Mouse (Mus musculus) kidney, embryonic 14.5 days (tissue): ENCODE measurements at regions not wholly inside any gene's neighbourhood (a gene's known extent, or its start where the extent isn't known, plus 50 kb on each side); places are given as distances from the start of the nearest gene placed in this dataset.

Source experiments
- ATAC-seq: fragments of 200-750 bp; cut with Nextera tagmentation; 2 replicates; pipeline ENCODE4 v1.8.0; 2017; ENCODE audit warnings: moderate number of reproducible peaks, mild to moderate bottlenecking, moderate TSS enrichment, moderate library complexity; ENCODE audit not compliant: low FRiP score, low TSS enrichment
- H3K27ac ChIP-seq: fragments of 300-500 bp; sonication (generic); 2 replicates; pipeline ENCODE4 v1.5.1; 2014; ENCODE audit warnings: low read depth, mild to moderate bottlenecking, low read length, moderate library complexity, mixed read lengths
- H3K27me3 ChIP-seq: fragments of 300-500 bp; sonication (generic); 2 replicates; pipeline ENCODE4 v1.6.1; 2014; ENCODE audit warnings: mild to moderate bottlenecking, low read length; ENCODE audit not compliant: control insufficient read depth, insufficient read depth
- H3K36me3 ChIP-seq: fragments of 300-500 bp; sonication (generic); 2 replicates; pipeline ENCODE4 v1.6.1; 2014; ENCODE audit warnings: low read length, mixed read lengths; ENCODE audit not compliant: control insufficient read depth, insufficient read depth
- H3K4me1 ChIP-seq: fragments of 300-500 bp; sonication (generic); 2 replicates; pipeline ENCODE4 v1.6.1; 2014; ENCODE audit warnings: low read length, mixed read lengths; ENCODE audit not compliant: control insufficient read depth, insufficient read depth
- H3K4me2 ChIP-seq: fragments of 300-500 bp; sonication (generic); replicated peaks from 2 replicates; pipeline ENCODE4 v1.6.1; 2014; ENCODE audit warnings: low read depth, mild to moderate bottlenecking, low read length
- H3K4me3 ChIP-seq: fragments of 300-500 bp; sonication (generic); 2 replicates; pipeline ENCODE4 v1.5.1; 2014; ENCODE audit warnings: mild to moderate bottlenecking, low read length
- H3K9ac ChIP-seq: fragments of 300-500 bp; sonication (generic); 2 replicates; pipeline ENCODE4 v1.6.1; 2014; ENCODE audit warnings: low read depth, mild to moderate bottlenecking, low read length, moderate library complexity
- H3K9me3 ChIP-seq: fragments of 300-500 bp; sonication (generic); 2 replicates; pipeline ENCODE4 v1.6.1; 2016; ENCODE audit warnings: low read length; ENCODE audit not compliant: control insufficient read depth
- WGBS: fragments of 180-500 bp; shearing (Covaris S2); extraction: QIAGEN DNeasy Blood & Tissue Kit; methylation state at CpG from one replicate; pipeline ENCODE4 v1.1.7; 2014; 5-methylcytosine and 5-hydroxymethylcytosine counted together

DNA sequence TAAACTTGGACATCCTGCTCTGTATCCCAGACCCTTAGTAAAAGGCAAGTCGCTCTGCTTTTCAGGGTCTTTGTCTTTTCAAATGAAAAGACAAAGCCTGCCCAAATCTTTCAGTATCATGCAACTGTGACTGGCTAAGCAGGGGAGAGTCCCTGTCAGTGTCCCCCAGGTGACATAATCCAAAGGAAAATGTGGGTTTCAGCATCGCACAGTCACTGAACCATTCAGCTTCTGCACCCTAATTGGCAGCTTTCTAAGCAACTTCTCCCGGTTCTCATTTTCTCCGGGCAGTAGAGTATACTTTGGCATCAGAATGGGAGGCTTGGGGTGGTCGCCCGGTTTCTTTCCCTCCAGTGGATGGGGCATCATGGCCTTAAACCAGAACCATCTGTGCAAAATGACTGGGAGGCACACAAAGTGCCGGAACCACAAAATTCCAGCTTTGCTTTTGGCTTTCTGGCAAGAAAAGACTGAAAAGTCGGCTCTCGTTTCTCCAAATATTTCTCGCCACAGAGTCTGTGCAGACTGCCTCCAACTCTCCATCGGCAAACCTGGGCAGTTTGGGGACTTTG is 228.3 kb downstream of the Lpin1 start:
- Histone ChIP-seq H3K36me3 (no peaks in the 10 kb centered on the region), H3K4me2 (no peak overlapping the region), H3K9me3 (no peaks in the 10 kb centered on the region), H3K27me3 (no peaks in the 10 kb centered on the region), H3K4me3 (no peak overlapping the region), H3K27ac (no peak overlapping the region), H3K4me1 (no peaks in the 10 kb centered on the region), H3K9ac (no peak overlapping the region)
- ATAC-seq = no peak
- WGBS = 89% methylated on average over 11 of the region's 11 CpGs

DNA sequence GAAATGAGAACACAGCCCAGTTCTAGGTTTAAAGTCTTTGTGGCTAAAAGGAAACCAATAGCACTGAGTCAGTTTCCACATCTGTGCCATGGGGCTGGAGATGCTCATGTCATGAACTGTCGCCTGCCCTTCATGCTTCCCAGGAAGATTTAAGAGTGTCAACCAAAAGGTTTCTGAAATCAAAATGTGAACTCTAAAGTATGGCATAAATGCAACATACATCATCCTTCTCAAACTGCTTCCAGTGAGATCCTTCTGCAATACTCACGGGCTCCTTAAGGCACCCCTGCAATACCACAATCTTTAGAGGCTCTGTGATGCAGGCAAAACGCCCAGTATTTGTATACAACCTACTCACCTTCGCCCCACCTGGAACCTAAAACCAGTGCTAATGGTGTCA is 229.7 kb downstream of the Lpin1 start:
- no peak for ATAC-seq
- 75% methylated on average over 4 of the region's 4 CpGs for WGBS
- no peaks in the 10 kb centered on the region for H3K9me3 ChIP-seq
- H3K4me1 ChIP-seq = no peaks in the 10 kb centered on the region
- H3K4me2 ChIP-seq = no peak overlapping the region
- H3K27ac ChIP-seq = no peak overlapping the region
- H3K9ac ChIP-seq = no peak overlapping the region
- H3K36me3 ChIP-seq = no peaks in the 10 kb centered on the region
- H3K4me3 ChIP-seq = no peak overlapping the region
- no peaks in the 10 kb centered on the region for H3K27me3 ChIP-seq

DNA sequence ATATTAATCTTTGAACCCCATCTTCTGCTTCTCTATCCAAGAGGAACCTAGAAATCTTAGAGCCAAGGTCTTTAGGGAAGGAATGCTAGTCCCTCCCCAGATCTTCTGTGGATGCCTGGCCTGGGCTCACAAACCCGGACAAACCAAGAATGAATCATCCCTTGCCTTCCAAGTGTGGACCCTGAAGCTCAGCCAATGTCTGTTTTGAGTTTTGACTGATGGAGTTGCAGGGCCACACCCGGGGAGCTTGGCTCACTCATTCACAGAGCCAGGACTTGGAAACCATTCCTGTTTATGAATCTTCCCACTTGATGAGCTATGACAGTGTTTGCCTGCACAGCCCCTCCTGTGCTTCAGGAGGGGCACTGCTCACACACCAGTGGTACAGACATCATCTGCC is 230.4 kb downstream of the Lpin1 start:
- no peak overlapping the region for H3K27ac ChIP-seq
- no peak overlapping the region for H3K9ac ChIP-seq
- H3K9me3 ChIP-seq = no peaks in the 10 kb centered on the region
- H3K4me3 ChIP-seq = no peak overlapping the region
- no peaks in the 10 kb centered on the region for H3K4me1 ChIP-seq
- ATAC-seq = no peak
- no peak overlapping the region for H3K4me2 ChIP-seq
- no peaks in the 10 kb centered on the region for H3K27me3 ChIP-seq
- WGBS = 88% methylated on average over 2 of the region's 2 CpGs
- no peaks in the 10 kb centered on the region for H3K36me3 ChIP-seq

DNA sequence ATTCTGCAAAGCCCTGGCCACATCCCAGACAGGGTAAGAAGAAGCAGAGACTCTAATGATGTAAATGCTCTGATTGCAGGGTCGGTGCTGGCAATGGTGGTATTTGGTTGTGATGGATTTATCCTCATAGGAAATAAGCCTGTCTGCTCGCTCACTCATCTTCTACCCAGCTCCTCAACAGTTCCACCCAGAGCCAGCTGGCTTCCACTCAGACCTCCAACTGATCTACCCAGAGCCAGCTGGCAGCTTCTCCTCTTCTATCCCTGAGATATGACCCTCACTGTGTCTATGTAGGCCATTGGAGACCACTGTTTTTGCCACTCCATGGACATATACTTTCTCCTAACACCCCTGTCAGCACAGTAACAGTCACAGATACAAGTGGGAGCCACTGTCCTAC is 231.4 kb downstream of the Lpin1 start:
- Histone ChIP-seq H3K27ac (no peak overlapping the region), H3K4me1 (no peaks in the 10 kb centered on the region), H3K27me3 (no peaks in the 10 kb centered on the region), H3K4me3 (no peak overlapping the region), H3K9me3 (no peaks in the 10 kb centered on the region), H3K9ac (no peak overlapping the region), H3K36me3 (no peaks in the 10 kb centered on the region), H3K4me2 (no peak overlapping the region)
- ATAC-seq = no peak
- WGBS = 87% methylated on average over 2 of the region's 2 CpGs

DNA sequence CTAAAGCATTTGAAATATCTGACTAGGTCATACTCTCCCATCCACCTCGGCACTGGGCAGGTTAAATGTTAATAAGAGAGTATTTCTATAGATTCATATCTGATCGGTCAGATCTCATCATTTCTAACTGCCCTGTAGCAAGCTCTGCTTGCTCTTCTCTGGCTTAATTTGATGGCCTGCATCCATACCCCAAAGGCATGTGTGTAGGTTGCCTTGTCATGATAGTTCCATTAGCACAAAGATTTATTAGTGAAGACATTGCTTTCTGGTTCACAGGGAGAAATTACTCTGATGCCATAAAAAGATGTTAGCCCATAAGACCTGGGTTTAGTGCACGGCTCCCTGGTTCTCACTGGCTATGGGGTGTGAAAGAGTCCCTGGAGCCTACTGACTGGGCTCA is 232.3 kb downstream of the Lpin1 start:
- WGBS = 77% methylated on average over 3 of the region's 3 CpGs
- Histone ChIP-seq H3K9ac (no peak overlapping the region), H3K27ac (no peak overlapping the region), H3K9me3 (no peaks in the 10 kb centered on the region), H3K4me3 (no peak overlapping the region), H3K4me1 (no peaks in the 10 kb centered on the region), H3K36me3 (no peaks in the 10 kb centered on the region), H3K27me3 (no peaks in the 10 kb centered on the region), H3K4me2 (no peak overlapping the region)
- ATAC-seq = no peak

DNA sequence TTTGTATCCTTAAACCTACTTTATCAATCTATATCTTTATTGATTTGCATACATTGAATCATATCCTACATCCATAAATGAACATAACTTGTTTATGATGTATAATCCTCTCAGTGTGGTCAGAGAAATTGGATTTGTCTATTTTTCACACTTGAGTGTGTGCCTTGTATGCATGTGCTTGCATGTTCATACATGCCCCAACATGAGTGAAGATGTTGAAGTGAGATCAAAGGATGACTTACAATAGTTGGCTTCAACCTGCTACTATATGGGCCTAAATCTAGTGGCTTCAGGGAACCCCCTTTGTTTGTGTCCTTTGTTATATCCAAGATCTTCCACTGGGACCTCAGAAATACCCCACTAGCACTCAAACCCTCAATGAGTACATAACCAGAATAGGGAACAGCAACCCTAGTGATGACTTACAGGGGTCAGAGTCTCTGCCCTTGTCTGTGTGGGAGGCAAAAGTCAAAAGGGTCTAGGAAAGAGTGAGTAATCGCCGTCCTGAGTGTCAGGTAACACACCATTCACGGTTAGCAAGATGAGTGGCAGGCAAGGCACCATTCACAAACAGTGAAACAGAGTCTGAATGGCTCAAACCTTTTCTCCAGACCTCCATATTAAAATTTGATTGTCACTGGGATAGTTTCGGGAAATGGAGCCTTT is 236.3 kb downstream of the Lpin1 start:
- ATAC-seq = no peak
- no peak overlapping the region for H3K9ac ChIP-seq
- no peaks in the 10 kb centered on the region for H3K27me3 ChIP-seq
- no peak overlapping the region for H3K4me3 ChIP-seq
- no peaks in the 10 kb centered on the region for H3K4me1 ChIP-seq
- WGBS = 31% methylated on average over 4 of the region's 4 CpGs
- no peaks in the 10 kb centered on the region for H3K36me3 ChIP-seq
- H3K9me3 ChIP-seq = no peaks in the 10 kb centered on the region
- H3K4me2 ChIP-seq = no peak overlapping the region
- H3K27ac ChIP-seq = no peak overlapping the region

DNA sequence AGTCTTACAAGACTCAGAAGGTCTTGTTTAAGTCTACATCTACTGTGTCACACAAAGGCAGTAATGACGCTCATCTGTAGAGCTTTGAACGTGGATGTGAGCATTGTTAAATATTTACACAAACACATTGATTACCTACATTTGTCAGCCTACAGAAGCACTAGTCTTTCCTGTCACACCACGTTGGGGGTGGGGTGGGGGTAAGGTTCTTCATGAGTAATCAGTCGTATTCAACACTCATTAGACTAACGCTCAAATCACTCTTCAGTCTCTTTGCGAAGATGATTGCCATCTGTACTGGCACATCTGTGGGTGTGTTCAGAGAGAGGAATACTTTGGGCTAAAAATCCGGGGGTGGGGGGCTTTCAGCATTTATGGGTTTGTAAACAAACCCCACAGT is 240.7 kb downstream of the Lpin1 start:
- Histone ChIP-seq H3K4me1 (no peaks in the 10 kb centered on the region), H3K9me3 (no peaks in the 10 kb centered on the region), H3K36me3 (no peaks in the 10 kb centered on the region), H3K9ac (no peak overlapping the region), H3K27me3 (no peaks in the 10 kb centered on the region), H3K4me3 (no peak overlapping the region), H3K27ac (no peak overlapping the region), H3K4me2 (no peak overlapping the region)
- WGBS = 67% methylated on average over 7 of the region's 7 CpGs
- ATAC-seq = no peak

DNA sequence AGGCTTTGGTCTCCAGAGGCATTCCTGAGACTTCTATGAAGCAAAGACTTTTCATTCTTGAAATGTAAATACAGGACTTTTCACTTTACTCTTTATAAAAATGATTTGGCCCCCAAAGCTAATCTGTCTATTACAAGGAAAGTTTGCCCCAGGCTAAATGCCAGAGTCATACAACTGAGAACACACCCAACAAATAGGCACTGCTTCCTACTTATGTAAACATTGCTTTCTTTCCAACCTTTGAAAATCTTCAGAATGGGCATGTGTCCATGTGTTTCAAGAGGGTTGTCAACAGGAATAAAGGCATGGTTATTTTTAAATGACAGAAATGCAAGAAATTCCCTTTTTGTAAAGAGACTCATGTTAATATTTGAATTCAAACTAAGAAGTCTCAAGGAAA is 248.4 kb downstream of the Lpin1 start:
- Histone ChIP-seq H3K27ac (no peak overlapping the region), H3K27me3 (no peaks in the 10 kb centered on the region), H3K9me3 (peaks cover 7% of the 10 kb centered on the region), H3K4me2 (no peak overlapping the region), H3K4me1 (no peaks in the 10 kb centered on the region), H3K9ac (no peak overlapping the region), H3K4me3 (no peak overlapping the region), H3K36me3 (no peaks in the 10 kb centered on the region)
- no peak for ATAC-seq

DNA sequence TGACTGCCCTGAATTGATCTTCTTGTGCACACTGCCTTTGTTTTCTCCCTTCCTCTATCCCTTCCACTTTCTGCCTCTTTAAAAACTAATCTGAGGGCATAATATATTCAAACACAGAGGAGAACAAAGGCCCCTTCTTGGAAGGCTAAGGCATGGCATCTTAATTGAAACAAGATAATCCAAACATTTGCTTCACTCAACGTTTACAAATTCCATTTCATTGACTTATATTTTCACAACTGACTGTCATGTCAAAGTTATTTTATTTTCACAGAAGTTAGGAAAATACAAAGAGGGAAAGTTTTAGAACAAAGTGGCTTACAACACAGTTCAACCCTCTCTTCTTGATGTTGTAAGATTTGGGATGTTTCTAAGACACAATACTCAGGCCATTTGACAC is 251.9 kb downstream of the Lpin1 start:
- Histone ChIP-seq H3K9me3 (peaks cover 7% of the 10 kb centered on the region), H3K4me3 (no peak overlapping the region), H3K4me1 (no peaks in the 10 kb centered on the region), H3K4me2 (no peak overlapping the region), H3K27ac (no peak overlapping the region), H3K27me3 (no peaks in the 10 kb centered on the region), H3K9ac (no peak overlapping the region), H3K36me3 (no peaks in the 10 kb centered on the region)
- WGBS = 32% methylated on average over 1 of the region's 1 CpGs
- no peak for ATAC-seq
